Comparison of ENCODE assay signal across 14 mouse cellular contexts in the genomic region with DNA sequence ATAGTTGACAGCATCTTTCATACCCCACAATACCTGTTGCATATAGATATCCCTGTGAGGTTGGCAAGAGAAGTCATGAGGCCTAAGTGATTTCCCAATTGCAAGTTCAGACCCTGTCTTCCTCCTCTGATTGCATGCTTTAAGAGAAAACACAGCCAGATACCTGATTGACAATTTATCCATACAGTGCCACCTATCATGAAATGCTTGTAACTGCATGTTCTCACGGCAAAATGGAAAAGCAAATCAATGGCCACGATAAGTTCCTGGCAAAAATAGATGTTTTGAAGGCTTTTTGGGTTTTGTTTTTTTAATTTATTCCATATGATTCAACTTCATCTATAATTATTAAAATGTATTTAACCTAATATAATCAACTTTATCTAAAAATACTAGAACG.
A peak's percentile ranks its signal among the peaks of the same experiment; 100 is the strongest.
DNase-seq lines count a peak whose midpoint lies in the region; ATAC-seq and TF ChIP-seq lines count a peak whose summit lies in the region.
"Had no signal": no experiment of that assay in that cellular context is flagged by ENCODE, and none has a peak within 500 bp of the region (broad histone marks: within the 10 kb centered on the region; RNA-seq: fewer than 3 reads in every experiment).

No protein-coding gene starts in this region.

- no peaks in the 10 kb centered on the region for H3K9me3 ChIP-seq in liver, postnatal 0 days (ENCODE audit: low read length)
- H3K9me3 ChIP-seq in ES-E14 (ENCODE audit: control insufficient read depth, insufficient read depth, low read depth, low read length): no peaks in the 10 kb centered on the region
- H3K9me3 ChIP-seq: heart, embryonic 10.5 days; hindbrain, embryonic 10.5 days; limb, embryonic 12.5 days had no signal

- H3K27me3 ChIP-seq in liver, postnatal 0 days (ENCODE audit: insufficient read depth, low read length): no peaks in the 10 kb centered on the region
- H3K27me3 ChIP-seq: limb, embryonic 12.5 days had no signal

- TF ChIP-seq CTCF in liver, postnatal 0 days (IDR thresholded peaks at IDR 0.05; ENCODE audit: low read depth): peak; percentile 44

- WGBS in liver, postnatal 0 days (ENCODE audit: insufficient replicate concordance): 58% methylated on average over 3 of the region's 3 CpGs

- in situ Hi-C loops in ES-E14 (cut with MboI; ENCODE audit: low sequenced_read_pairs in 2 of 2, unreplicated experiment in 2 of 2): no loop called here

- peak; percentile 9 for DNase-seq in heart, adult 8-10 months (ENCODE audit: low spot score)
- no peak for DNase-seq in heart, adult 11 months
- DNase-seq in liver, postnatal 0 days: no peak
- DNase-seq in liver (no peak), ES-E14 (ENCODE audit: low read depth, low spot score) (peak; percentile 6)
- peak; percentile 40 for DNase-seq in embryo, embryonic 10.5 days (ENCODE audit: low spot score)
- no peak for DNase-seq in spleen, postnatal 10 days (ENCODE audit: low spot score in 2 of 2)
- no peak for DNase-seq in left cerebral cortex, postnatal 10 days (ENCODE audit: extremely low spot score in 1 of 2, low spot score in 2 of 2)
- DNase-seq: adrenal gland, postnatal 14 days; kidney, adult 18-20 months; thymus, postnatal 25 days had no signal

- no peak overlapping the region for H3K4me2 ChIP-seq in liver, postnatal 0 days (ENCODE audit: low read depth, low read length)
- H3K4me2 ChIP-seq: limb, embryonic 12.5 days had no signal

- H3K9ac ChIP-seq in liver, postnatal 0 days (replicated peaks): no peak overlapping the region
- H3K9ac ChIP-seq in ES-E14 (ENCODE audit: insufficient read depth, low read depth, low read length, poor library complexity, severe bottlenecking): no peak overlapping the region
- H3K9ac ChIP-seq: limb, embryonic 12.5 days had no signal

- no peak for ATAC-seq in liver, postnatal 0 days

- no peaks in the 10 kb centered on the region for H3K36me3 ChIP-seq in liver, postnatal 0 days (replicated peaks; ENCODE audit: insufficient read depth, low read length)
- H3K36me3 ChIP-seq in ES-E14 (ENCODE audit: control insufficient read depth, insufficient read depth, low read length, poor library complexity, severe bottlenecking): no peaks in the 10 kb centered on the region
- H3K36me3 ChIP-seq: heart, embryonic 10.5 days; hindbrain, embryonic 10.5 days; limb, embryonic 12.5 days had no signal

- no peak overlapping the region for H3K4me3 ChIP-seq in liver, postnatal 0 days (ENCODE audit: low read depth, low read length)
- H3K4me3 ChIP-seq in ES-E14 (ENCODE audit: insufficient read depth in 1 of 2, low read depth in 1 of 2, low read length in 2 of 2, poor library complexity in 1 of 2, severe bottlenecking in 1 of 2): no peak overlapping the region
- H3K4me3 ChIP-seq: heart, embryonic 10.5 days; hindbrain, embryonic 10.5 days; limb, embryonic 12.5 days had no signal

- H3K27ac ChIP-seq in liver, postnatal 0 days (ENCODE audit: low read depth): no peak overlapping the region
- H3K27ac ChIP-seq in ES-E14 (ENCODE audit: insufficient read depth, low read depth, low read length, poor library complexity, severe bottlenecking): no peak overlapping the region
- H3K27ac ChIP-seq: heart, embryonic 10.5 days; hindbrain, embryonic 10.5 days; limb, embryonic 12.5 days had no signal

- no peaks in the 10 kb centered on the region for H3K4me1 ChIP-seq in liver, postnatal 0 days (ENCODE audit: insufficient read depth)
- H3K4me1 ChIP-seq in ES-E14 (ENCODE audit: control insufficient read depth in 2 of 2, insufficient read depth in 2 of 2, low read length in 2 of 2, poor library complexity in 1 of 2): no peaks in the 10 kb centered on the region
- H3K4me1 ChIP-seq: hindbrain, embryonic 10.5 days; limb, embryonic 12.5 days had no signal

- TF ChIP-seq EP300 in liver, postnatal 0 days (IDR thresholded peaks at IDR 0.05; ENCODE audit: low read depth): no peak

- intact Hi-C loops in left cerebral cortex, postnatal 10 days (cut with DNase I): no loop called here

TF ChIP-seq in ES-E14, 5 proteins besides CTCF, POLR2A, EP300 and RAD21:
- no peak for TF ChIP-seq ZC3H11A (IDR thresholded peaks at IDR 0.05; ENCODE audit: borderline replicate concordance, low read depth, low read length)
- no peak for TF ChIP-seq HCFC1 (IDR thresholded peaks at IDR 0.05; ENCODE audit: borderline replicate concordance, insufficient read depth, low read length)
- no peak for TF ChIP-seq CHD2 (IDR thresholded peaks at IDR 0.05; ENCODE audit: low read depth, low read length)
- no peak for TF ChIP-seq ZNF384 (IDR thresholded peaks at IDR 0.05; ENCODE audit: low read depth, low read length)
- no peak for TF ChIP-seq MAFK (IDR thresholded peaks at IDR 0.05; ENCODE audit: insufficient read depth, low read depth, low read length)

Comparison
In these comparisons a context has a peak if more than half of its experiments do, and no peak if none do; other contexts are left out.
1. DNase-seq: peak in heart, adult 8-10 months (single experiment), ES-E14 (single experiment) and embryo, embryonic 10.5 days (single experiment); none in heart, adult 11 months (single experiment), liver, postnatal 0 days (single experiment), liver (single experiment), spleen, postnatal 10 days (0 of 2) and left cerebral cortex, postnatal 10 days (0 of 2).